Mouse (Mus musculus): ENCODE data around the gene Foxj2. TPM values are rescaled to one million over a fixed set of nuclear protein-coding genes. Genes with fewer than 3 reads are reported as not detected.

The Foxj2 gene
- polyA plus RNA-seq, 1 experiment = 9.7 TPM

GRCm38 (mm10) chr6:122786275-122786674 lies 33.4 kb upstream of the Foxj2 start:
- no peak overlapping the region for H3K4me3 ChIP-seq
- H3K79me2 ChIP-seq (ENCODE audit: control insufficient read depth, insufficient read depth) = no peaks in the 10 kb centered on the region
- no peak for TF ChIP-seq SRF (IDR thresholded peaks at IDR 0.05; ENCODE audit: control insufficient read depth, insufficient read length, low read depth)
- TF ChIP-seq MAX (IDR thresholded peaks at IDR 0.05; ENCODE audit: low read depth) = no peak
- TF ChIP-seq POLR2A (IDR thresholded peaks at IDR 0.05; ENCODE audit: insufficient read length, low read depth) = no peak
- TF ChIP-seq E2F4 (IDR thresholded peaks at IDR 0.05; ENCODE audit: insufficient read depth) = no peak
- no peak for TF ChIP-seq POLR2AphosphoS2 (IDR thresholded peaks at IDR 0.05; ENCODE audit: insufficient read length, low read depth)
- no peak for TF ChIP-seq REST (IDR thresholded peaks at IDR 0.05; ENCODE audit: insufficient read depth, insufficient read length)
- TF ChIP-seq MYOG (IDR thresholded peaks at IDR 0.05; ENCODE audit: control insufficient read depth in 1 of 3, insufficient read depth in 1 of 3, insufficient read length in 2 of 3, low read depth in 2 of 3) = no peak
- TF ChIP-seq TCF12 (IDR thresholded peaks at IDR 0.05; ENCODE audit: insufficient read depth, poor library complexity, severe bottlenecking) = no peak
- no peak overlapping the region for H3K4me2 ChIP-seq (ENCODE audit: low read depth)
- H3K36me3 ChIP-seq (ENCODE audit: control insufficient read depth, insufficient read depth) = no peaks in the 10 kb centered on the region
- no peak overlapping the region for H3ac ChIP-seq (ENCODE audit: control insufficient read depth, insufficient read length)
- H3K27me3 ChIP-seq (ENCODE audit: control insufficient read depth, insufficient read depth, insufficient read length) = no peaks in the 10 kb centered on the region

GRCm38 (mm10) chr6:122795254-122795935 lies 24.3 kb upstream of the Foxj2 start:
- Histone ChIP-seq H3K79me2 (ENCODE audit: control insufficient read depth, insufficient read depth) (no peaks in the 10 kb centered on the region), H3K4me2 (ENCODE audit: low read depth) (peak overlapping the region; percentile 74), H3K36me3 (ENCODE audit: control insufficient read depth, insufficient read depth) (no peaks in the 10 kb centered on the region), H3ac (ENCODE audit: control insufficient read depth, insufficient read length) (no peak overlapping the region), H3K27me3 (ENCODE audit: control insufficient read depth, insufficient read depth, insufficient read length) (no peaks in the 10 kb centered on the region), H3K4me3 (no peak overlapping the region)
- TF ChIP-seq MYOG (IDR thresholded peaks at IDR 0.05; ENCODE audit: control insufficient read depth in 1 of 3, insufficient read depth in 1 of 3, insufficient read length in 2 of 3, low read depth in 2 of 3) (peak in 2 of 3 experiments; percentile 39 to 61), TCF12 (IDR thresholded peaks at IDR 0.05; ENCODE audit: insufficient read depth, poor library complexity, severe bottlenecking) (peak; percentile 12), E2F4 (IDR thresholded peaks at IDR 0.05; ENCODE audit: insufficient read depth) (no peak), USF1 (IDR thresholded peaks at IDR 0.05; ENCODE audit: low read depth) (no peak), TCF3 (IDR thresholded peaks at IDR 0.05; ENCODE audit: insufficient read length, low read depth) (no peak), POLR2A (IDR thresholded peaks at IDR 0.05; ENCODE audit: insufficient read length, low read depth) (no peak), MAX (IDR thresholded peaks at IDR 0.05; ENCODE audit: low read depth) (no peak), SRF (IDR thresholded peaks at IDR 0.05; ENCODE audit: control insufficient read depth, insufficient read length, low read depth) (no peak), REST (IDR thresholded peaks at IDR 0.05; ENCODE audit: insufficient read depth, insufficient read length) (no peak), MYOD1 (IDR thresholded peaks at IDR 0.05; ENCODE audit: control insufficient read depth in 1 of 3, insufficient read length in 2 of 3, low read depth in 2 of 3) (peak in 2 of 3 experiments; percentile 17 to 42)

GRCm38 (mm10) chr6:122800640-122801300 lies 18.9 kb upstream of the Foxj2 start:
- peak overlapping the region; percentile 9 for H3K4me3 ChIP-seq
- peak overlapping the region; percentile 57 for H3K4me2 ChIP-seq (ENCODE audit: low read depth)
- no peak overlapping the region for H3ac ChIP-seq (ENCODE audit: control insufficient read depth, insufficient read length)
- no peaks in the 10 kb centered on the region for H3K36me3 ChIP-seq (ENCODE audit: control insufficient read depth, insufficient read depth)
- TF ChIP-seq SRF (IDR thresholded peaks at IDR 0.05; ENCODE audit: control insufficient read depth, insufficient read length, low read depth) (no peak), USF1 (IDR thresholded peaks at IDR 0.05; ENCODE audit: low read depth) (no peak), CEBPB (IDR thresholded peaks at IDR 0.05; ENCODE audit: insufficient read depth, poor library complexity, severe bottlenecking) (no peak), MYOG (IDR thresholded peaks at IDR 0.05; ENCODE audit: control insufficient read depth in 1 of 3, insufficient read depth in 1 of 3, insufficient read length in 2 of 3, low read depth in 2 of 3) (no peak), REST (IDR thresholded peaks at IDR 0.05; ENCODE audit: insufficient read depth, insufficient read length) (no peak), MAX (IDR thresholded peaks at IDR 0.05; ENCODE audit: low read depth) (no peak), E2F4 (IDR thresholded peaks at IDR 0.05; ENCODE audit: insufficient read depth) (no peak), TCF12 (IDR thresholded peaks at IDR 0.05; ENCODE audit: insufficient read depth, poor library complexity, severe bottlenecking) (no peak), POLR2AphosphoS2 (IDR thresholded peaks at IDR 0.05; ENCODE audit: insufficient read length, low read depth) (no peak), TCF3 (IDR thresholded peaks at IDR 0.05; ENCODE audit: insufficient read length, low read depth) (no peak), POLR2A (IDR thresholded peaks at IDR 0.05; ENCODE audit: insufficient read length, low read depth) (no peak), MYOD1 (IDR thresholded peaks at IDR 0.05; ENCODE audit: control insufficient read depth in 1 of 3, insufficient read length in 2 of 3, low read depth in 2 of 3) (no peak)
- peaks cover 7% of the 10 kb centered on the region for H3K27me3 ChIP-seq (ENCODE audit: control insufficient read depth, insufficient read depth, insufficient read length)
- no peaks in the 10 kb centered on the region for H3K79me2 ChIP-seq (ENCODE audit: control insufficient read depth, insufficient read depth)

- Histone ChIP-seq H3K27me3 (ENCODE audit: control insufficient read depth, insufficient read depth, insufficient read length) (peaks cover 7% of the 10 kb centered on the region), H3K36me3 (ENCODE audit: control insufficient read depth, insufficient read depth) (no peaks in the 10 kb centered on the region), H3K4me2 (ENCODE audit: low read depth) (peak within 1 kb of the TSS; percentile 57), H3K79me2 (ENCODE audit: control insufficient read depth, insufficient read depth) (no peaks in the 10 kb centered on the region), H3ac (ENCODE audit: control insufficient read depth, insufficient read length) (no peak within 1 kb of the TSS), H3K4me3 (peak within 1 kb of the TSS; percentile 9)
- TF ChIP-seq TCF12 (IDR thresholded peaks at IDR 0.05; ENCODE audit: insufficient read depth, poor library complexity, severe bottlenecking) (no peak), SRF (IDR thresholded peaks at IDR 0.05; ENCODE audit: control insufficient read depth, insufficient read length, low read depth) (no peak), MAX (IDR thresholded peaks at IDR 0.05; ENCODE audit: low read depth) (no peak), POLR2AphosphoS2 (IDR thresholded peaks at IDR 0.05; ENCODE audit: insufficient read length, low read depth) (no peak), E2F4 (IDR thresholded peaks at IDR 0.05; ENCODE audit: insufficient read depth) (no peak), POLR2A (IDR thresholded peaks at IDR 0.05; ENCODE audit: insufficient read length, low read depth) (no peak), MYOD1 (IDR thresholded peaks at IDR 0.05; ENCODE audit: control insufficient read depth in 1 of 3, insufficient read length in 2 of 3, low read depth in 2 of 3) (no peak), REST (IDR thresholded peaks at IDR 0.05; ENCODE audit: insufficient read depth, insufficient read length) (no peak)
Measured at GRCm38 (mm10) chr6:122801301-122801800, 18.4 kb upstream of the Foxj2 start, which contains the start of gene Slc2a3. Gene Slc2a3, minus strand, starts transcription at chr6:122801640.
